14 mouse cellular contexts compared by ENCODE assay signal in genomic region chr16:45923731-45924424, GRCm38 (mm10). TPM values are rescaled to one million over a fixed set of nuclear protein-coding genes. Genes with fewer than 3 reads are reported as not detected.
DNase-seq lines count a peak whose midpoint lies in the region; ATAC-seq lines count a peak whose summit lies in the region.
"Had no signal": no experiment of that assay in that cellular context is flagged by ENCODE, and none has a peak within 500 bp of the region (broad histone marks: within the 10 kb centered on the region; RNA-seq: fewer than 3 reads in every experiment).

No protein-coding gene starts in this region.

- no peak for DNase-seq in kidney, adult 11 months
- peak; percentile 64 for DNase-seq in embryo, embryonic 10 days (ENCODE audit: low spot score)
- DNase-seq in embryonic facial prominence, embryonic 10.5 days (ENCODE audit: low spot score): peak; percentile 39
- no peak for DNase-seq in urinary bladder, postnatal 25 days (ENCODE audit: low spot score)
- DNase-seq in adrenal gland, adult 2 months: no peak
- DNase-seq: gastrocnemius, postnatal 36 days; layer of hippocampus, adult 9-11 months; thymus, postnatal 36 days had no signal

- H3K4me2 ChIP-seq in kidney, embryonic 15.5 days: no peak overlapping the region
- H3K4me2 ChIP-seq in limb, embryonic 13.5 days (replicated peaks): no peak overlapping the region
- H3K4me2 ChIP-seq: forebrain, embryonic 13.5 days; liver, embryonic 11.5 days had no signal

- H3K9ac ChIP-seq in kidney, embryonic 15.5 days: no peak overlapping the region
- H3K9ac ChIP-seq in limb, embryonic 13.5 days: no peak overlapping the region
- H3K9ac ChIP-seq: forebrain, embryonic 13.5 days had no signal

- WGBS in kidney, embryonic 15.5 days: 28% methylated on average over 6 of the region's 6 CpGs
- 51% methylated on average over 6 of the region's 6 CpGs for WGBS in embryonic facial prominence, embryonic 10.5 days
- WGBS in limb, embryonic 13.5 days: 30% methylated on average over 6 of the region's 6 CpGs

- no peak overlapping the region for H3K4me3 ChIP-seq in kidney, embryonic 15.5 days (replicated peaks)
- no peak overlapping the region for H3K4me3 ChIP-seq in embryonic facial prominence, embryonic 10.5 days
- H3K4me3 ChIP-seq in limb, embryonic 13.5 days: no peak overlapping the region
- H3K4me3 ChIP-seq: forebrain, embryonic 13.5 days had no signal

- peaks cover 60% of the 10 kb centered on the region for H3K4me1 ChIP-seq in kidney, embryonic 15.5 days
- peaks cover 29% of the 10 kb centered on the region for H3K4me1 ChIP-seq in embryonic facial prominence, embryonic 10.5 days
- peaks cover 49% of the 10 kb centered on the region for H3K4me1 ChIP-seq in limb, embryonic 13.5 days
- H3K4me1 ChIP-seq: forebrain, embryonic 13.5 days had no signal

- H3K27ac ChIP-seq in kidney, embryonic 15.5 days: peak overlapping the region; percentile 83
- 0 out of 2 replicates have a peak overlapping the region, but pooled peaks have one; percentile 49 for H3K27ac ChIP-seq in embryonic facial prominence, embryonic 10.5 days (replicated peaks)
- peak overlapping the region; percentile 73 for H3K27ac ChIP-seq in limb, embryonic 13.5 days
- H3K27ac ChIP-seq: forebrain, embryonic 13.5 days; hindbrain, postnatal 0 days had no signal

- H3K27me3 ChIP-seq in kidney, embryonic 15.5 days: no peaks in the 10 kb centered on the region
- no peaks in the 10 kb centered on the region for H3K27me3 ChIP-seq in embryonic facial prominence, embryonic 10.5 days (replicated peaks; ENCODE audit: low read depth, poor library complexity, severe bottlenecking)
- H3K27me3 ChIP-seq in limb, embryonic 13.5 days: no peaks in the 10 kb centered on the region
- H3K27me3 ChIP-seq: forebrain, embryonic 13.5 days had no signal

- peak; percentile 89 for ATAC-seq in kidney, embryonic 15.5 days (replicated peaks; ENCODE audit: low FRiP score)
- peak; percentile 34; the same call in 1 of the 2 replicates for ATAC-seq in limb, embryonic 13.5 days (ENCODE audit: low FRiP score, low read depth)
- ATAC-seq: forebrain, embryonic 13.5 days; hindbrain, postnatal 0 days had no signal

- H3K9me3 ChIP-seq in kidney, embryonic 15.5 days (replicated peaks): no peaks in the 10 kb centered on the region
- no peaks in the 10 kb centered on the region for H3K9me3 ChIP-seq in embryonic facial prominence, embryonic 10.5 days
- no peaks in the 10 kb centered on the region for H3K9me3 ChIP-seq in limb, embryonic 13.5 days
- H3K9me3 ChIP-seq: forebrain, embryonic 13.5 days had no signal

- H3K36me3 ChIP-seq in kidney, embryonic 15.5 days: no peaks in the 10 kb centered on the region
- H3K36me3 ChIP-seq in embryonic facial prominence, embryonic 10.5 days (replicated peaks): no peaks in the 10 kb centered on the region
- no peaks in the 10 kb centered on the region for H3K36me3 ChIP-seq in limb, embryonic 13.5 days

RNA-seq across cellular contexts. Expression of gene Phldb2, which starts 29.5 kb away (rescaled TPM):
- polyA plus RNA-seq in kidney, embryonic 15.5 days (2015; fragmentation: Nextera tagmentation; extraction: Ambion mirVana): 81.2 and 84.2 TPM in 2 replicates
- 44.9 and 46.2 TPM in 2 replicates for polyA plus RNA-seq in embryonic facial prominence, embryonic 10.5 days (2016; fragmentation: Nextera tagmentation; extraction: Ambion mirVana)
- polyA plus RNA-seq in limb, embryonic 13.5 days (2015; fragmentation: Nextera tagmentation; extraction: Ambion mirVana): 76.8 and 77.8 TPM in 2 replicates
- 10 to 100 TPM; 28.4 to 29.4 TPM for total RNA-seq in adrenal gland, adult 2 months (2021)
- polyA plus RNA-seq in adrenal gland, adult 2 months (2012; rRNA removed): 11.0 and 17.6 TPM in 2 replicates
- total RNA-seq: monocyte, adult 5-6 weeks had no signal

Comparison
In these comparisons a context has a peak if more than half of its experiments do, and no peak if none do; other contexts are left out.
1. DNase-seq: peak in embryo, embryonic 10 days (single experiment) and embryonic facial prominence, embryonic 10.5 days (single experiment); none in kidney, adult 11 months (single experiment), urinary bladder, postnatal 25 days (single experiment) and adrenal gland, adult 2 months (single experiment).
2. Peak in every context shown above with its lines, with median percentiles within 50 percentile points of each other: H3K27ac ChIP-seq.